Mouse (Mus musculus) ES-Bruce4 (cell line): ENCODE data around the gene Cep89. TPM values are rescaled to one million over a fixed set of nuclear protein-coding genes. Genes with fewer than 3 reads are reported as not detected.
A peak's percentile ranks its signal among the peaks of the same experiment; 100 is the strongest.

Experiments
- H3K27ac ChIP-seq: 2 replicates; pipeline ENCODE4 v1.5.1; 2012; ENCODE audit warnings: low read length, inconsistent platforms; ENCODE audit not compliant: insufficient read depth
- H3K27me3 ChIP-seq: 2 replicates; pipeline ENCODE4 v1.6.1; 2012; ENCODE audit warnings: mild to moderate bottlenecking, low read length, inconsistent platforms; ENCODE audit not compliant: control insufficient read depth, poor library complexity, insufficient read depth, severe bottlenecking
- H3K36me3 ChIP-seq: 2 replicates; pipeline ENCODE4 v1.6.1; 2012; ENCODE audit warnings: inconsistent platforms, mild to moderate bottlenecking, low read length, moderate library complexity; ENCODE audit not compliant: control insufficient read depth, poor library complexity, insufficient read depth, severe bottlenecking
- H3K4me1 ChIP-seq: one replicate; pipeline ENCODE4 v1.8.1; 2011; ENCODE audit warnings: low read length; ENCODE audit not compliant: control insufficient read depth, insufficient read depth
- H3K4me3 ChIP-seq: 2 replicates; pipeline ENCODE4 v1.5.1; 2011; ENCODE audit warnings: low read depth, mild to moderate bottlenecking, low read length
- H3K9ac ChIP-seq: 2 replicates; pipeline ENCODE4 v1.6.1; 2012; ENCODE audit warnings: low read depth, mild to moderate bottlenecking, inconsistent platforms; ENCODE audit not compliant: poor library complexity, severe bottlenecking
- H3K9me3 ChIP-seq: replicated peaks from 2 replicates; pipeline ENCODE4 v1.6.1; 2012; ENCODE audit warnings: mild to moderate bottlenecking, low read length, inconsistent platforms; ENCODE audit not compliant: control insufficient read depth, poor library complexity, insufficient read depth, severe bottlenecking
- CTCF ChIP-seq: IDR thresholded peaks from one replicate; pipeline ENCODE4 v1.8.1; 2011; ENCODE audit warnings: low read depth, low read length
- EP300 ChIP-seq: IDR thresholded peaks from 2 replicates; pipeline ENCODE4 v1.6.1; 2011; ENCODE audit warnings: low read depth, low read length; ENCODE audit not compliant: insufficient read depth
- POLR2A ChIP-seq: IDR thresholded peaks from one replicate; pipeline ENCODE4 v1.8.1; 2011; ENCODE audit warnings: low read length; ENCODE audit not compliant: insufficient read depth
- polyA plus RNA-seq: library from polyadenylated mRNA; stranded (reverse); fragments of >200 nt; gene quantifications from 2 replicates; pipeline ENCODE4 v1.2.4, GENCODE M21; 2011; ENCODE audit warnings: low read depth; ENCODE audit not compliant: missing spikeins, insufficient read depth, insufficient read length

Gene Cep89
- polyA plus RNA-seq, 1 experiment: 40.2 TPM

DNA sequence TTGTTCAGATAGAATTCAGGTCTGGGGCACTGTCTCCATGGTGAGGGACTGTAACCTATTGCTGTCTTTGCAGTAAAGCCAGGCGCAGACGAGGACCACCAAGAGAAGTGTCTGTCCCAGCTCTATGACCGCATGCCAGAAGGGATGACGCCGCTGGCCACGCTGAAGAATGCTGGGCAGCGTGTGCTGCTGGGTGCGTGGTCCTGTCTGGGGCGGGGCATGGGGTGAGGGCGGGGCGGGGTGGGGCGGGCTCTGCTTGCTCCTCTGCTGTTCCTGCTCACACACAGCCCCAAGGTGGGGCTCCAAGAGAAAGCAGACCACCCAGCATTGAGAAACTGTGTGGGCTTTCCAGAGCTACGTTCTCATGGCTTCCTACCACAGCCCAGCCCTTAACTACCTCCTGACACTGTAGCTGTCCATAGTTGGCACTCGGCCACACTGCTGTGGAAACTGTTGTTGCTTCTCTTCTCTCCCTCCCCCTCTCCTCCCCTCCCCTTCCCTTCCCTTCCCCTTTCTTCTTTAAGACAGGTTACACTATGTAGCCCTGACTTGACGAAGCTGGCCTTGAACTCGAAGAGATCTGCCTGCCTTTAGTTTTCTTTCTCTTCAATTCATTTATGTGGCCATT lies 17.2 kb upstream of the Cep89 start:
- no peaks in the 10 kb centered on the region for H3K4me1 ChIP-seq
- H3K9me3 ChIP-seq: no peaks in the 10 kb centered on the region
- H3K27me3 ChIP-seq: no peaks in the 10 kb centered on the region
- H3K4me3 ChIP-seq: no peak overlapping the region
- no peak overlapping the region for H3K27ac ChIP-seq
- TF ChIP-seq CTCF (no peak), EP300 (no peak), POLR2A (no peak)
- H3K9ac ChIP-seq: no peak overlapping the region
- no peaks in the 10 kb centered on the region for H3K36me3 ChIP-seq

DNA sequence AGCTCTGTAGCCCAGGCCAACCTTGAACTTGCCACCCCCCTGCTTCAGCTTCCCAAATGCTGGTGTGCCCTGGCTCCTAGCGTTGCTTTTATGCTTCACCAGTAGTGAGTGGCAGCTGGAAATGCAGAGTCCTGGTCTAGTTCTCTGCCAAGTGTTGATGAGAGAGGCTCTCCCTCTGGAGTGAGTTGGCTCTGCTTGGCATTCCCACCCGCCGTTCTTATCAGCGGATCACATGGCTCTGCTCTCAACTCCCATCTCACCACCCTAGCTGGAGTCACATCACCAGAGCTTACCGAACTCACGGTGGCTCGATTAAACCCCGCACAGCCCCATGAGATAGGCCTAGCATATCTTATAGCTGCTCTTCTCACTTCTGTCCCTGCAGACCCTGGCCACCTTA lies 16.5 kb upstream of the Cep89 start:
- no peak for TF ChIP-seq POLR2A
- TF ChIP-seq EP300: no peak
- no peak for TF ChIP-seq CTCF
- Histone ChIP-seq H3K4me1 (no peaks in the 10 kb centered on the region), H3K36me3 (no peaks in the 10 kb centered on the region), H3K27me3 (no peaks in the 10 kb centered on the region), H3K4me3 (no peak overlapping the region), H3K27ac (no peak overlapping the region), H3K9ac (no peak overlapping the region), H3K9me3 (no peaks in the 10 kb centered on the region)

GRCm38 (mm10) chr7:35381861-35382260 lies 15.0 kb upstream of the Cep89 start:
- H3K27ac ChIP-seq: peak overlapping the region; percentile 87
- H3K9me3 ChIP-seq: no peaks in the 10 kb centered on the region
- no peak overlapping the region for H3K4me3 ChIP-seq
- no peak overlapping the region for H3K9ac ChIP-seq
- no peaks in the 10 kb centered on the region for H3K36me3 ChIP-seq
- H3K27me3 ChIP-seq: no peaks in the 10 kb centered on the region
- no peaks in the 10 kb centered on the region for H3K4me1 ChIP-seq
- no peak for TF ChIP-seq POLR2A
- TF ChIP-seq CTCF: no peak
- TF ChIP-seq EP300: no peak

- Histone ChIP-seq H3K36me3 (no peaks in the 10 kb centered on the region), H3K27ac (peak overlapping the region; percentile 90), H3K9me3 (no peaks in the 10 kb centered on the region), H3K9ac (no peak overlapping the region), H3K27me3 (no peaks in the 10 kb centered on the region), H3K4me1 (no peaks in the 10 kb centered on the region), H3K4me3 (no peak overlapping the region)
- TF ChIP-seq CTCF: no peak
- TF ChIP-seq EP300: 0 out of 2 replicates have a peak, but pooled peaks have one; percentile 23
Measured at GRCm38 (mm10) chr7:35382706-35383353, 14.0 kb upstream of the Cep89 start.

DNA sequence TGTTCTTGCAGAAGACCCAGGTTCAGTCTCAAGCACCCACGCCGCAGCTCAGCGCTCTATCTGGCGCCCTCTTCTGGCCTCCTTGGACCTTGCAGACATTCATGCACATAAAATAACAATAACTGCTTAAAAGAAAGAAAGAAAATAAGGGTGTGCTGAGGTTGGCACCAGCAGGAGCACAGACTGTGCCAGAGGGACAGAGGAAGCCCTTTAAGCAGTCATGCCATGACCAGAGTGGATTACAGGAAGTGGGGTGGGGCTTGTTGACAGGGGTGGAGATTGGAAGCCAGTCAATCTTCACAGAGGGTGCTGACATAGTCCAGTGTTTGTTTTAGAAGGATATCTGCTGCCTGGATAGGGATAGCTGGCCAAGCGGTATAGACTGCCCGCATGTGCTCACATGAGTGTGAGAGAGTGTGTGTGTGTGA lies 10.3 kb upstream of the Cep89 start:
- Histone ChIP-seq H3K9ac (no peak overlapping the region), H3K27ac (no peak overlapping the region), H3K9me3 (no peaks in the 10 kb centered on the region), H3K36me3 (no peaks in the 10 kb centered on the region), H3K27me3 (no peaks in the 10 kb centered on the region), H3K4me1 (peaks cover 4% of the 10 kb centered on the region), H3K4me3 (no peak overlapping the region)
- TF ChIP-seq CTCF (peak; percentile 83), POLR2A (no peak)

- H3K27me3 ChIP-seq: no peaks in the 10 kb centered on the region
- TF ChIP-seq EP300 (0 out of 2 replicates have a peak, but pooled peaks have one; percentile 37), CTCF (no peak)
- no peaks in the 10 kb centered on the region for H3K36me3 ChIP-seq
- H3K4me1 ChIP-seq: peaks cover 4% of the 10 kb centered on the region
- H3K9me3 ChIP-seq: no peaks in the 10 kb centered on the region
- H3K4me3 ChIP-seq: no peak overlapping the region
- no peak overlapping the region for H3K9ac ChIP-seq
- no peak overlapping the region for H3K27ac ChIP-seq
Measured at GRCm38 (mm10) chr7:35388694-35389093, 8.1 kb upstream of the Cep89 start.
